Mouse (Mus musculus) ES-Bruce4 (cell line): ENCODE measurements around the gene Naaladl1. TPM values are rescaled to one million over a fixed set of nuclear protein-coding genes. Genes with fewer than 3 reads are reported as not detected.
"Not testable (repeated sequence)": the region's sequence is repeated elsewhere in the genome, so short reads cannot be mapped to it uniquely, and the experiment has no call there.

Experiments
- H3K27ac ChIP-seq: 2 replicates; pipeline ENCODE4 v1.5.1; 2012; ENCODE audit warnings: low read length, inconsistent platforms; ENCODE audit not compliant: insufficient read depth
- H3K27me3 ChIP-seq: 2 replicates; pipeline ENCODE4 v1.6.1; 2012; ENCODE audit warnings: mild to moderate bottlenecking, low read length, inconsistent platforms; ENCODE audit not compliant: control insufficient read depth, poor library complexity, insufficient read depth, severe bottlenecking
- H3K36me3 ChIP-seq: 2 replicates; pipeline ENCODE4 v1.6.1; 2012; ENCODE audit warnings: inconsistent platforms, mild to moderate bottlenecking, low read length, moderate library complexity; ENCODE audit not compliant: control insufficient read depth, poor library complexity, insufficient read depth, severe bottlenecking
- H3K4me1 ChIP-seq: one replicate; pipeline ENCODE4 v1.8.1; 2011; ENCODE audit warnings: low read length; ENCODE audit not compliant: control insufficient read depth, insufficient read depth
- H3K4me3 ChIP-seq: 2 replicates; pipeline ENCODE4 v1.5.1; 2011; ENCODE audit warnings: low read depth, mild to moderate bottlenecking, low read length
- H3K9ac ChIP-seq: 2 replicates; pipeline ENCODE4 v1.6.1; 2012; ENCODE audit warnings: low read depth, mild to moderate bottlenecking, inconsistent platforms; ENCODE audit not compliant: poor library complexity, severe bottlenecking
- H3K9me3 ChIP-seq: replicated peaks from 2 replicates; pipeline ENCODE4 v1.6.1; 2012; ENCODE audit warnings: mild to moderate bottlenecking, low read length, inconsistent platforms; ENCODE audit not compliant: control insufficient read depth, poor library complexity, insufficient read depth, severe bottlenecking
- CTCF ChIP-seq: IDR thresholded peaks from one replicate; pipeline ENCODE4 v1.8.1; 2011; ENCODE audit warnings: low read depth, low read length
- EP300 ChIP-seq: IDR thresholded peaks from 2 replicates; pipeline ENCODE4 v1.6.1; 2011; ENCODE audit warnings: low read depth, low read length; ENCODE audit not compliant: insufficient read depth
- POLR2A ChIP-seq: IDR thresholded peaks from one replicate; pipeline ENCODE4 v1.8.1; 2011; ENCODE audit warnings: low read length; ENCODE audit not compliant: insufficient read depth
- polyA plus RNA-seq: library from polyadenylated mRNA; stranded (reverse); fragments of >200 nt; gene quantifications from 2 replicates; pipeline ENCODE4 v1.2.4, GENCODE M21; 2011; ENCODE audit warnings: low read depth; ENCODE audit not compliant: missing spikeins, insufficient read depth, insufficient read length

The Naaladl1 gene
- polyA plus RNA-seq, 1 experiment, result 3.5 TPM

GRCm38 (mm10) chr19:6132171-6132827 lies 26.7 kb downstream of the Naaladl1 start:
- Histone ChIP-seq H3K4me1 (no peaks in the 10 kb centered on the region), H3K9me3 (no peaks in the 10 kb centered on the region), H3K36me3 (0 out of 2 replicates have a peak, but pooled peaks cover 2% of the 10 kb centered on the region), H3K4me3 (no peak overlapping the region), H3K27me3 (no peaks in the 10 kb centered on the region), H3K27ac (no peak overlapping the region), H3K9ac (no peak overlapping the region)
- TF ChIP-seq POLR2A (no peak), EP300 (no peak), CTCF (no peak)

GRCm38 (mm10) chr19:6133197-6133596 lies 27.6 kb downstream of the Naaladl1 start:
- not testable (repeated sequence) for H3K4me1 ChIP-seq, H3K4me3 ChIP-seq, H3K36me3 ChIP-seq, H3K9me3 ChIP-seq, H3K27me3 ChIP-seq, H3K9ac ChIP-seq, H3K27ac ChIP-seq

GRCm38 (mm10) chr19:6136397-6136796 lies 30.8 kb downstream of the Naaladl1 start:
- H3K27ac ChIP-seq, result no peak overlapping the region
- 0 out of 2 replicates have a peak, but pooled peaks cover 2% of the 10 kb centered on the region for H3K36me3 ChIP-seq
- no peak overlapping the region for H3K9ac ChIP-seq
- no peaks in the 10 kb centered on the region for H3K27me3 ChIP-seq
- H3K9me3 ChIP-seq, result no peaks in the 10 kb centered on the region
- no peaks in the 10 kb centered on the region for H3K4me1 ChIP-seq
- no peak for TF ChIP-seq CTCF
- no peak for TF ChIP-seq POLR2A
- TF ChIP-seq EP300, result no peak
- no peak overlapping the region for H3K4me3 ChIP-seq

- Histone ChIP-seq H3K27ac (no peak overlapping the region), H3K9ac (0 out of 2 replicates have a peak overlapping the region, but pooled peaks have one; percentile 87), H3K27me3 (no peaks in the 10 kb centered on the region), H3K36me3 (no peaks in the 10 kb centered on the region), H3K4me1 (no peaks in the 10 kb centered on the region), H3K4me3 (peak overlapping the region; percentile 19; the same call in 1 of the 2 replicates), H3K9me3 (no peaks in the 10 kb centered on the region)
- no peak for TF ChIP-seq POLR2A
- no peak for TF ChIP-seq EP300
- no peak for TF ChIP-seq CTCF
These were observed 34.1 kb downstream of the Naaladl1 start for GRCm38 (mm10) chr19:6139701-6140100.

- TF ChIP-seq POLR2A (no peak), CTCF (no peak), EP300 (no peak)
- H3K27ac ChIP-seq, result peak overlapping the region; percentile 46
These were observed 34.7 kb downstream of the Naaladl1 start for GRCm38 (mm10) chr19:6140374-6140677.

GRCm38 (mm10) chr19:6140678-6141393 lies 35.3 kb downstream of the Naaladl1 start, which contains the start of gene Batf2:
Gene Batf2, plus strand, starts transcription at chr19:6140983.
- H3K9me3 ChIP-seq, result no peaks in the 10 kb centered on the region
- H3K27ac ChIP-seq, result peak within 1 kb of the TSS; percentile 94
- peak within 1 kb of the TSS; percentile 96 for H3K4me3 ChIP-seq
- H3K27me3 ChIP-seq, result no peaks in the 10 kb centered on the region
- no peaks in the 10 kb centered on the region for H3K4me1 ChIP-seq
- H3K9ac ChIP-seq, result peak within 1 kb of the TSS; percentile 87
- H3K36me3 ChIP-seq, result no peaks in the 10 kb centered on the region
- peak; percentile 47; the same call in 1 of the 2 replicates for TF ChIP-seq EP300
- TF ChIP-seq CTCF, result peak; percentile 69
- TF ChIP-seq POLR2A, result no peak

More at GRCm38 (mm10) chr19:6140374-6140677, 34.7 kb downstream of the Naaladl1 start:
- no peaks in the 10 kb centered on the region for H3K36me3 ChIP-seq
- H3K9me3 ChIP-seq, result no peaks in the 10 kb centered on the region
- H3K9ac ChIP-seq, result peak overlapping the region; percentile 87
- H3K4me3 ChIP-seq, result peak overlapping the region; percentile 96
- H3K4me1 ChIP-seq, result no peaks in the 10 kb centered on the region
- no peaks in the 10 kb centered on the region for H3K27me3 ChIP-seq
